11 mouse cellular contexts compared by ENCODE assay signal in the genomic region with DNA sequence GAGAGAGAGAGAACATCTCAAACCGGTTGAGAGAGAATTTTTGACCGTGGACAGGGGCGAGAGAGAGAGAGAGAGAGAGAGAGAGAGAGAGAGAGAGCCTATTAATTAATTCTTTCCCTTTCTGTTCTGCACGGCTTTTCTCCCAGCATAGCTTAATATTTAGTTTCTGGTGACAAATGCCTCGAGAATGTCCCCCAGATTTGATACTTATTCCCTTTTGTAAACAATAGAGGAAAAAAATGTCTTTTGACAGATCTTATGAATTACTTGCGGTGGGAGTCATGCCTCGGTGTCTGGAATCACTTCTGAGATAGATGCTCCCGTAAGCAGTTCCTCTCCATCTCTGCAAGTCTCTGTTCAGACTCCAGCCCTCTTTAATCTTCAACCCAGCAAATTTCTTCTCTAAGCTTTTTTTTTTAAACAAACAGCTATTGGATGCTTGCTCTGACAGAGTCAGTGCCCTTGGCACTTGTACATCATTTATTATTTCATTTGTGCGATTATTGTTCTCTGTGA.
A peak's percentile ranks its signal among the peaks of the same experiment; 100 is the strongest.
DNase-seq lines count a peak whose midpoint lies in the region; ATAC-seq and TF ChIP-seq lines count a peak whose summit lies in the region.
"Had no signal": no experiment of that assay in that cellular context is flagged by ENCODE, and none has a peak within 500 bp of the region (broad histone marks: within the 10 kb centered on the region; RNA-seq: fewer than 3 reads in every experiment).

No protein-coding gene starts in this region.

- H3K27ac ChIP-seq in midbrain, embryonic 10.5 days (replicated peaks): 0 out of 2 replicates have a peak overlapping the region, but pooled peaks have one; percentile 6
- H3K27ac ChIP-seq in midbrain, postnatal 0 days (ENCODE audit: low read depth, low read length): no peak overlapping the region
- H3K27ac ChIP-seq in heart, embryonic 14.5 days (replicated peaks in 1 of 2; ENCODE audit: control insufficient read depth in 1 of 2, insufficient read depth in 1 of 2, low read depth in 2 of 2, low read length in 2 of 2): peak overlapping the region; percentile 97 to 100
- H3K27ac ChIP-seq in stomach, embryonic 14.5 days (ENCODE audit: low read length): peak overlapping the region; percentile 72; the same call in 1 of the 2 replicates
- H3K27ac ChIP-seq: limb, embryonic 10.5 days had no signal

- intact Hi-C loops in heart, postnatal 14 days (cut with DNase I): loop anchor here (5.0 kb wide), 1 partner anchor 145 kb away; no protein-coding TSS in a partner anchor

- no peak overlapping the region for H3K4me2 ChIP-seq in midbrain, postnatal 0 days (ENCODE audit: low read depth, low read length, poor library complexity, severe bottlenecking)
- peak overlapping the region; percentile 65 for H3K4me2 ChIP-seq in heart, embryonic 14.5 days (ENCODE audit: low read length)
- peak overlapping the region; percentile 25 for H3K4me2 ChIP-seq in stomach, embryonic 14.5 days (replicated peaks; ENCODE audit: low read depth, low read length)

- 62% methylated on average over 9 of the region's 9 CpGs for WGBS in midbrain, embryonic 10.5 days
- 27% methylated on average over 9 of the region's 9 CpGs for WGBS in midbrain, postnatal 0 days
- 32% methylated on average over 9 of the region's 9 CpGs for WGBS in heart, embryonic 14.5 days
- 21% methylated on average over 9 of the region's 9 CpGs for WGBS in stomach, embryonic 14.5 days

- no peak for TF ChIP-seq CTCF in midbrain, postnatal 0 days (IDR thresholded peaks at IDR 0.05)

- no peak overlapping the region for H3K9ac ChIP-seq in midbrain, postnatal 0 days (replicated peaks; ENCODE audit: low read length, poor library complexity, severe bottlenecking)
- peak overlapping the region; percentile 46 for H3K9ac ChIP-seq in heart, embryonic 14.5 days (ENCODE audit: low read length)
- H3K9ac ChIP-seq in stomach, embryonic 14.5 days (replicated peaks; ENCODE audit: low read depth, low read length): no peak overlapping the region

- H3K4me3 ChIP-seq in midbrain, embryonic 10.5 days: no peak overlapping the region
- no peak overlapping the region for H3K4me3 ChIP-seq in midbrain, postnatal 0 days (ENCODE audit: low read depth, low read length)
- H3K4me3 ChIP-seq in heart, embryonic 14.5 days (ENCODE audit: control insufficient read depth in 1 of 2, insufficient read depth in 1 of 2, low read depth in 1 of 2, low read length in 2 of 2): no peak overlapping the region
- no peak overlapping the region for H3K4me3 ChIP-seq in stomach, embryonic 14.5 days (ENCODE audit: low read depth, low read length)
- H3K4me3 ChIP-seq: erythroblast, embryonic 14.5 days; limb, embryonic 10.5 days had no signal

- no peaks in the 10 kb centered on the region for H3K9me3 ChIP-seq in midbrain, embryonic 10.5 days (replicated peaks)
- H3K9me3 ChIP-seq in midbrain, postnatal 0 days (ENCODE audit: low read length): no peaks in the 10 kb centered on the region
- no peaks in the 10 kb centered on the region for H3K9me3 ChIP-seq in heart, embryonic 14.5 days (ENCODE audit: control insufficient read depth, low read length)
- no peaks in the 10 kb centered on the region for H3K9me3 ChIP-seq in stomach, embryonic 14.5 days (ENCODE audit: control insufficient read depth, low read depth, low read length)
- H3K9me3 ChIP-seq: limb, embryonic 10.5 days had no signal

- H3K27me3 ChIP-seq in midbrain, embryonic 10.5 days (ENCODE audit: low read depth, poor library complexity, severe bottlenecking): no peaks in the 10 kb centered on the region
- H3K27me3 ChIP-seq in midbrain, postnatal 0 days (ENCODE audit: insufficient read depth, low read length): no peaks in the 10 kb centered on the region
- H3K27me3 ChIP-seq in heart, embryonic 14.5 days (ENCODE audit: control insufficient read depth, insufficient read depth, low read length): no peaks in the 10 kb centered on the region
- H3K27me3 ChIP-seq in stomach, embryonic 14.5 days (ENCODE audit: control insufficient read depth, insufficient read depth, low read length): no peaks in the 10 kb centered on the region

- DNase-seq in heart, adult 8-10 months (ENCODE audit: low spot score): peak; percentile 12
- no peak for DNase-seq in heart, postnatal 14 days
- no peak for DNase-seq in midbrain, embryonic 10.5 days (ENCODE audit: low spot score)
- no peak for DNase-seq in midbrain, postnatal 0 days (ENCODE audit: low spot score)
- DNase-seq in urinary bladder, postnatal 10 days (ENCODE audit: low spot score): no peak
- DNase-seq in ovary, postnatal 10 days (ENCODE audit: low spot score): no peak
- DNase-seq: kidney, postnatal 36 days had no signal

- no peak for ATAC-seq in midbrain, postnatal 0 days (ENCODE audit: low FRiP score)
- ATAC-seq in heart, embryonic 14.5 days (ENCODE audit: insufficient number of reproducible peaks, insufficient read depth, low FRiP score, low read depth): no peak
- ATAC-seq in stomach, embryonic 14.5 days (ENCODE audit: insufficient number of reproducible peaks, insufficient read depth, low FRiP score, low read depth): no peak

- no peaks in the 10 kb centered on the region for H3K36me3 ChIP-seq in midbrain, embryonic 10.5 days
- H3K36me3 ChIP-seq in midbrain, postnatal 0 days (ENCODE audit: insufficient read depth, low read length): no peaks in the 10 kb centered on the region
- no peaks in the 10 kb centered on the region for H3K36me3 ChIP-seq in heart, embryonic 14.5 days (ENCODE audit: control insufficient read depth, insufficient read depth, low read length)
- H3K36me3 ChIP-seq in stomach, embryonic 14.5 days (ENCODE audit: control insufficient read depth, insufficient read depth, low read length): no peaks in the 10 kb centered on the region
- H3K36me3 ChIP-seq: limb, embryonic 10.5 days had no signal

- H3K4me1 ChIP-seq in midbrain, embryonic 10.5 days: peaks cover 30% of the 10 kb centered on the region
- H3K4me1 ChIP-seq in midbrain, postnatal 0 days (ENCODE audit: insufficient read depth, low read length): 0 out of 2 replicates have a peak, but pooled peaks cover 4% of the 10 kb centered on the region
- peaks cover 16 to 29% of the 10 kb centered on the region in 2 experiments for H3K4me1 ChIP-seq in heart, embryonic 14.5 days (ENCODE audit: control insufficient read depth in 2 of 2, insufficient read depth in 2 of 2, low read length in 2 of 2)
- peaks cover 2% of the 10 kb centered on the region; the same call in 1 of the 2 replicates for H3K4me1 ChIP-seq in stomach, embryonic 14.5 days (ENCODE audit: control insufficient read depth, insufficient read depth, low read length)
